Mouse (Mus musculus) intestine, postnatal 0 days (tissue): ENCODE results near the gene Arid5b. TPM values are rescaled to one million over a fixed set of nuclear protein-coding genes. Genes with fewer than 3 reads are reported as not detected.

Source experiments
- ATAC-seq: fragments of 200-750 bp; cut with Nextera tagmentation; 2 replicates; pipeline ENCODE4 v1.8.0; 2017; ENCODE audit warnings: mild to moderate bottlenecking, moderate TSS enrichment, moderate library complexity
- H3K27ac ChIP-seq: fragments of 300-500 bp; sonication (generic); 2 replicates; pipeline ENCODE4 v1.5.1; 2014; ENCODE audit warnings: mild to moderate bottlenecking, low read depth, low read length, moderate library complexity
- H3K27me3 ChIP-seq: fragments of 300-500 bp; sonication (generic); replicated peaks from 2 replicates; pipeline ENCODE4 v1.6.1; 2014; ENCODE audit warnings: low read length, mixed read lengths; ENCODE audit not compliant: control insufficient read depth, insufficient read depth
- H3K36me3 ChIP-seq: fragments of 300-500 bp; sonication (generic); 2 replicates; pipeline ENCODE4 v1.6.1; 2014; ENCODE audit warnings: mild to moderate bottlenecking, moderate library complexity; ENCODE audit not compliant: control insufficient read depth, insufficient read depth
- H3K4me1 ChIP-seq: fragments of 300-500 bp; sonication (generic); replicated peaks from 2 replicates; pipeline ENCODE4 v1.6.1; 2014; ENCODE audit warnings: antibody characterized with exemption, low read length, mixed read lengths; ENCODE audit not compliant: control insufficient read depth, insufficient read depth
- H3K4me2 ChIP-seq: fragments of 300-500 bp; sonication (generic); replicated peaks from 2 replicates; pipeline ENCODE4 v1.6.1; 2014; ENCODE audit warnings: low read depth, mild to moderate bottlenecking, moderate library complexity
- H3K4me3 ChIP-seq: fragments of 300-500 bp; sonication (generic); 2 replicates; pipeline ENCODE4 v1.5.1; 2014; ENCODE audit warnings: low read depth, low read length
- H3K9ac ChIP-seq: fragments of 300-500 bp; sonication (generic); 2 replicates; pipeline ENCODE4 v1.6.1; 2014; ENCODE audit warnings: mild to moderate bottlenecking, low read depth, low read length
- H3K9me3 ChIP-seq: fragments of 300-500 bp; sonication (generic); 2 replicates; pipeline ENCODE4 v1.6.1; 2016; ENCODE audit warnings: mixed run types; ENCODE audit not compliant: control insufficient read depth
- CTCF ChIP-seq: sonication (generic); IDR thresholded peaks from 2 replicates; pipeline ENCODE4 v1.5.1; 2016; ENCODE audit warnings: low read depth, mild to moderate bottlenecking, control low read depth, antibody characterized with exemption, moderate library complexity
- WGBS: fragments of 180-500 bp; shearing (Covaris S2); extraction: QIAGEN DNeasy Blood & Tissue Kit; methylation state at CpG from one replicate; pipeline ENCODE4 v1.1.7; 2014; 5-methylcytosine and 5-hydroxymethylcytosine counted together
- polyA plus RNA-seq: library from polyadenylated mRNA; unstranded; fragments of >200 nt; fragmentation: Nextera tagmentation; extraction: Ambion mirVana; gene quantifications from 2 replicates; pipeline ENCODE4 v1.2.1, GENCODE M21; 2015

Gene Arid5b
- polyA plus RNA-seq, 1 experiment from 2014 or later, result 15.1 TPM

DNA sequence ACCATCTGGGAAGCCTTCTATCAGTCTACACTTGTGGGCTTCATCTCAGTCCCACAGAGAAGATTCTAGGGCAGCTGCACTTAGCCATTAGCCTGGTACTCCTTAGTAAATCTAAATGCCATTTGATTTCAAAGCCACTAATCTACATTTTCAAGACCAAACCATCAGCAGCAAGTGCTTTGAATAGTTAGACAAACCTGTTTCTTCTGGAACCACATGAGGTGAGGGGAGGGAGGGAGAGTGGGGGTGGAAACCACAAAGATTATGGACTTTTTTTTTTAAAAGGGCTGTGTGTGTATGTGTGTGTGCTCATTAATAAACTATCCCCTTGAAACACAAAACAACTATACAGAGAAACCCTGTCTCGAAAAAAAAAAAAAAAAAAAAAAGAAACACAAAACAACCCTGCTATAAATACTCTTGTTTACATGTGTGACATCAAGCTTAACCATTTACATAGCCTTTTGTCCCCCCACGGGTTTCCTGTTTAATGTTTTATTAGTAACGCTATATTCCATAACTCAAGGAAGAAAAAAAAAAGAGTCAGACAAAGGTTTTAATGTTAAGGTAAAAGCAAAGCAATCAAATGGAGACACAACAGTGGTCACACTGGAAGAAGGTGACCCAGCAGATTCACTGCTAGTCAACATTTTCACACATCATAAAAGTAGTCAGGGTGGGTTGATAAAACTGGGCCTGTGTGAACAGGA lies 38.3 kb downstream of the Arid5b start:
- no peak; the same call in 1 of the 2 replicates for ATAC-seq
- H3K27me3 ChIP-seq, result no peaks in the 10 kb centered on the region
- peaks cover 12% of the 10 kb centered on the region; the same call in 1 of the 2 replicates for H3K36me3 ChIP-seq
- 36% methylated on average over 3 of the region's 3 CpGs for WGBS
- H3K4me1 ChIP-seq, result no peaks in the 10 kb centered on the region; the same call in 1 of the 2 replicates
- no peak overlapping the region for H3K4me3 ChIP-seq
- no peak overlapping the region for H3K4me2 ChIP-seq
- H3K9me3 ChIP-seq, result no peaks in the 10 kb centered on the region
- H3K9ac ChIP-seq, result no peak overlapping the region
- TF ChIP-seq CTCF, result no peak
- 0 out of 2 replicates have a peak overlapping the region, but pooled peaks have one; percentile 28 for H3K27ac ChIP-seq

DNA sequence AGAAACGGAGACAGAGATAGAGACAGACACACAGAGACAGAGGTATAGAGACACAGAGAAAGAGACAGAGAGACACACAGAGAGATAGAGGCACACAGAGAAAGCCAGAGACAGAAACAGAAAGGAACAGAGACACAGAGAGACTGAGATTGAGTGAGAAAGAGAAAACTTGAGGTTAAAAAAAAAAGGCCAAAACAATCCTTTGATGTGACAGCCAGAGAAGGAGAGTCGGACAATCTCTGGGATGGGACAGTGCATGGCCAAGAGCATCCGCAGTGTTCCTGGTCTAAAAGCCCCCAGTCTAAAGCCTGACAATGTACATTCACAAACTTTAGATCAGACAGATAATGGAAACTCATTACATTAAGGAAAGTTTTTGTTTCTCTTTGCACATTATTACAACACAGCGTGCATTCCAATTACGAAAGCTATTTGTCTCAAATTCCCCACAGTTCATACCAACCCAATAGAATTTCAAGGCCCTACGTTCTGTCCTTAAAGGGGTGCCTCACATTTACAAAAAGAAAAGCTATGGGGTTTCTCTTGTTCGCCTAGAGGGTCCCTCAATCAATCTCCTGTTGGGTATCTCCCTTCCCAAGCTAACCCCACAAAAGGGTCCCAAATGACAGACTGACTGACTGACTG lies 39.0 kb downstream of the Arid5b start:
- H3K27me3 ChIP-seq, result no peaks in the 10 kb centered on the region
- 70% methylated on average over 7 of the region's 7 CpGs for WGBS
- peak overlapping the region; percentile 41; the same call in 1 of the 2 replicates for H3K27ac ChIP-seq
- ATAC-seq, result no peak
- H3K9me3 ChIP-seq, result no peaks in the 10 kb centered on the region
- no peaks in the 10 kb centered on the region; the same call in 1 of the 2 replicates for H3K4me1 ChIP-seq
- H3K4me3 ChIP-seq, result no peak overlapping the region
- peak overlapping the region; percentile 37; the same call in 1 of the 2 replicates for H3K4me2 ChIP-seq
- peaks cover 12% of the 10 kb centered on the region; the same call in 1 of the 2 replicates for H3K36me3 ChIP-seq
- H3K9ac ChIP-seq, result no peak overlapping the region
- no peak for TF ChIP-seq CTCF

DNA sequence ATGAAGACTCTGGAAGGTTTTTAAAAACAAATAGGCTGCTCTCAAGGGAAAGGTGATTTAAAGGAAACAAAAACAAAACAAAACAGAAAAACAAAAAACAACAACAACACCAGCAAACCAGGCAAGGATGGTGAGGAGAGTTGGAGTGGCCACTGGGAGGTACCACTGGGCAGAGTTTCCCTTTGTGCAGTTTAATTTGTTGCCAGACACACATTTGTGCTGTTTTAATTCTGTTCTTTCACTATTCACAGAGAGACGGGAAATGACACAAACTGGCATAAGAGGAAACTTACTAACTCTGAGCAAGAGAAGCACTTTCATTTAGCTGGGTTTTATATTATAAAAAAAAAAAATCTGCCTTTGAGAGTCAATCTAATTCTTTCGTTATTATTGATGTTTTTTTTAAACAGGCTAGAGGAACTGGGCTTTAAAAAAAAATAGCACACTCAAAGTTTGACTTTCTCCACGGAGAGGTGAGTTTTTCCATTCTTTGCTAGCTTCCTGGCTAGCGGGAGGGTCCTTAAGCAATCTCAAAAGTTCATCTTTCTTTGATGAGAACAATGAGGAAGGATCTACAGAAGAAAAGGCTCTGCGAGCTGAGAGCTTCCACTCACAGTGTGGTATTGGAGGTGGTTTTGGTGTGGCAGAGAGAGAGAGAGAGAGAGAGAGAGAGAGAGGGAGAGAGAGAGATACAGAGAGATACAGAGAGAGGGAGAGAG lies 39.7 kb downstream of the Arid5b start:
- no peak for ATAC-seq
- 31% methylated on average over 5 of the region's 5 CpGs for WGBS

DNA sequence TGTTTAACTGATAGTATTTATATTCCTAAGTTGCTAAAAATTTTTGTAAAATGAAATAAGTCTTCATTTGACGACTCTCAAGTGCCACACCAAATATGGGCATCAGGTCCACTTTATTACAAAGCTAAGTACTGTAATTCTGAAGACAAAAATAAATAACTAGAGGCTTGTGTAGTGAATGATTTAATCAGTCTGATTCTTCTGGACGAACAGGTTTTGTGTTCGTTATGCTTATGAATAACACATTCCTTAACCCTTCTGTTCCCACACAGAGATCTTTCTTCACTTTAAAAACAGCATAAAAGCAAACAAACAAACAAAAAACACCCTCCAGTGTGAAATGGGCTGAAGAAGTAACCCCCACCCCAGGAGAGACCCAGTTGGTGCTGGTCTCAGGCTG lies 40.4 kb downstream of the Arid5b start:
- H3K9me3 ChIP-seq, result no peaks in the 10 kb centered on the region

More for the DNA sequence above, 39.7 kb downstream of the Arid5b start:
- no peak overlapping the region for H3K9ac ChIP-seq
- peak overlapping the region; percentile 41; the same call in 1 of the 2 replicates for H3K27ac ChIP-seq
- H3K36me3 ChIP-seq, result peaks cover 15% of the 10 kb centered on the region; the same call in 1 of the 2 replicates
- H3K4me3 ChIP-seq, result no peak overlapping the region
- peak overlapping the region; percentile 37 for H3K4me2 ChIP-seq
- H3K4me1 ChIP-seq, result no peaks in the 10 kb centered on the region; the same call in 1 of the 2 replicates
- no peaks in the 10 kb centered on the region for H3K9me3 ChIP-seq
- no peaks in the 10 kb centered on the region for H3K27me3 ChIP-seq
- peak; percentile 51 for TF ChIP-seq CTCF

DNA sequence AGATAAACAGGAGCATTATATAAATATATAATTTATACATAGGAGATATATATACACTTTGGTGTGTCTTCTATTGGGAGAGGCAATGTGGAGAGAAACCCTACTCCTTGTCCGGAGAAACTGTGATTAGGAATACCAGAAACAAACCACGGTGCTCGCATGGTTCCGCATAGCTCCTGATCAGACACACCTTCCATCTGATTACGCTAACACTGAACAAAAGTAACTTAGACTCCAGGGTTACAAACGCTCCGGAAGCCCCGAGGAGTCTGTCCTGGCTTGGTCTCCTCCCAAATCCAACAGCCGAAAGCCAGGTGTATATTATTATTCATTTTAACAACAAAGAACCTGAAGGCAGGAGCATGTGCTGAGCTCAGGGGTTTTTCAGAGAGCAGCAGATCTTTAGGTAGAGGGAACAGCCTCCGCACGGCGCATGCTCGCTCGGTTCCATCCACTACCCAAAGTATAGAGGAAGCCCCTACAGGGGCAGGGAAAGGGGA lies 41.5 kb downstream of the Arid5b start:
- Histone ChIP-seq H3K36me3 (peaks cover 11% of the 10 kb centered on the region; the same call in 1 of the 2 replicates), H3K9ac (no peak overlapping the region), H3K4me3 (no peak overlapping the region), H3K27ac (no peak overlapping the region), H3K4me1 (no peaks in the 10 kb centered on the region; the same call in 1 of the 2 replicates), H3K27me3 (no peaks in the 10 kb centered on the region), H3K9me3 (no peaks in the 10 kb centered on the region), H3K4me2 (peak overlapping the region; percentile 39)
- TF ChIP-seq CTCF, result no peak
- ATAC-seq, result no peak; the same call in 1 of the 2 replicates
- WGBS, result 70% methylated on average over 14 of the region's 14 CpGs

More for the DNA sequence above, 40.4 kb downstream of the Arid5b start:
- no peaks in the 10 kb centered on the region; the same call in 1 of the 2 replicates for H3K4me1 ChIP-seq
- no peak overlapping the region for H3K9ac ChIP-seq
- H3K36me3 ChIP-seq, result peaks cover 20% of the 10 kb centered on the region; the same call in 1 of the 2 replicates
- no peak for TF ChIP-seq CTCF
- no peak overlapping the region for H3K27ac ChIP-seq
- H3K4me3 ChIP-seq, result no peak overlapping the region
- ATAC-seq, result peak; percentile 28; the same call in 1 of the 2 replicates
- H3K27me3 ChIP-seq, result no peaks in the 10 kb centered on the region
- 11% methylated on average over 3 of the region's 3 CpGs for WGBS
- H3K4me2 ChIP-seq, result 0 out of 2 replicates have a peak overlapping the region, but pooled peaks have one; percentile 37
